Mouse (Mus musculus) kidney, embryonic 14.5 days (tissue): ENCODE measurements around the gene Ptges3. TPM values are rescaled to one million over a fixed set of nuclear protein-coding genes. Genes with fewer than 3 reads are reported as not detected.

Experiments used
- ATAC-seq: fragments of 200-750 bp; cut with Nextera tagmentation; 2 replicates; pipeline ENCODE4 v1.8.0; 2017; ENCODE audit warnings: moderate number of reproducible peaks, mild to moderate bottlenecking, moderate TSS enrichment, moderate library complexity; ENCODE audit not compliant: low FRiP score, low TSS enrichment
- H3K27ac ChIP-seq: fragments of 300-500 bp; sonication (generic); 2 replicates; pipeline ENCODE4 v1.5.1; 2014; ENCODE audit warnings: low read depth, mild to moderate bottlenecking, low read length, moderate library complexity, mixed read lengths
- H3K27me3 ChIP-seq: fragments of 300-500 bp; sonication (generic); 2 replicates; pipeline ENCODE4 v1.6.1; 2014; ENCODE audit warnings: mild to moderate bottlenecking, low read length; ENCODE audit not compliant: control insufficient read depth, insufficient read depth
- H3K36me3 ChIP-seq: fragments of 300-500 bp; sonication (generic); 2 replicates; pipeline ENCODE4 v1.6.1; 2014; ENCODE audit warnings: low read length, mixed read lengths; ENCODE audit not compliant: control insufficient read depth, insufficient read depth
- H3K4me1 ChIP-seq: fragments of 300-500 bp; sonication (generic); 2 replicates; pipeline ENCODE4 v1.6.1; 2014; ENCODE audit warnings: low read length, mixed read lengths; ENCODE audit not compliant: control insufficient read depth, insufficient read depth
- H3K4me2 ChIP-seq: fragments of 300-500 bp; sonication (generic); replicated peaks from 2 replicates; pipeline ENCODE4 v1.6.1; 2014; ENCODE audit warnings: low read depth, mild to moderate bottlenecking, low read length
- H3K4me3 ChIP-seq: fragments of 300-500 bp; sonication (generic); 2 replicates; pipeline ENCODE4 v1.5.1; 2014; ENCODE audit warnings: mild to moderate bottlenecking, low read length
- H3K9ac ChIP-seq: fragments of 300-500 bp; sonication (generic); 2 replicates; pipeline ENCODE4 v1.6.1; 2014; ENCODE audit warnings: low read depth, mild to moderate bottlenecking, low read length, moderate library complexity
- H3K9me3 ChIP-seq: fragments of 300-500 bp; sonication (generic); 2 replicates; pipeline ENCODE4 v1.6.1; 2016; ENCODE audit warnings: low read length; ENCODE audit not compliant: control insufficient read depth
- WGBS: fragments of 180-500 bp; shearing (Covaris S2); extraction: QIAGEN DNeasy Blood & Tissue Kit; methylation state at CpG from one replicate; pipeline ENCODE4 v1.1.7; 2014; 5-methylcytosine and 5-hydroxymethylcytosine counted together
- polyA plus RNA-seq: library from polyadenylated mRNA; unstranded; fragments of >200 nt; fragmentation: Nextera tagmentation; extraction: Ambion mirVana; gene quantifications from 2 replicates; pipeline ENCODE4 v1.2.1, GENCODE M21; 2014

The Ptges3 gene
- polyA plus RNA-seq, 1 experiment from 2014 or later = 566 TPM

DNA sequence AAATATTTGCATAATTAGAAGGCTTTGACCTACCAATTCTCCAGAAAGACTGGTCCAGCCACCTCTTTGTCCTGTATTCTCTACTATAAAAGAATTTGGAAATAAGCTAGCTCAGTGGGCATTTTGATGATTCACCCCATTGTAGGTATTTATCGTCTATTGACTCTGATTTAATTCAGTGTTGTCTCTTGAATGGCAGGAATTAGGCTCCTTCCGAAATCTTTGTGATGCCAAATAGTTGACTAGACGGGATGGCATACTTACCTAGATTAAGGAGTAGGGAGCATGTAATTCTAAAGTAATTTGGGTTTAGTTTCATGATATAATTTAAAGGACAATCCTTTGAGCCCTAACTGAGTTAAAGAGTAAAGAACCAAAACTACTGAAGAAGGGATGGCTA lies 20.8 kb upstream of the Ptges3 start:
- peak overlapping the region; percentile 23 for H3K4me2 ChIP-seq
- no peak overlapping the region for H3K9ac ChIP-seq
- H3K27ac ChIP-seq = no peak overlapping the region
- 80% methylated on average over 3 of the region's 3 CpGs for WGBS
- peaks cover 41% of the 10 kb centered on the region for H3K36me3 ChIP-seq
- H3K9me3 ChIP-seq = no peaks in the 10 kb centered on the region
- no peaks in the 10 kb centered on the region for H3K27me3 ChIP-seq
- peaks cover 28% of the 10 kb centered on the region for H3K4me1 ChIP-seq
- ATAC-seq = no peak
- H3K4me3 ChIP-seq = peak overlapping the region; percentile 8; the same call in 1 of the 2 replicates

DNA sequence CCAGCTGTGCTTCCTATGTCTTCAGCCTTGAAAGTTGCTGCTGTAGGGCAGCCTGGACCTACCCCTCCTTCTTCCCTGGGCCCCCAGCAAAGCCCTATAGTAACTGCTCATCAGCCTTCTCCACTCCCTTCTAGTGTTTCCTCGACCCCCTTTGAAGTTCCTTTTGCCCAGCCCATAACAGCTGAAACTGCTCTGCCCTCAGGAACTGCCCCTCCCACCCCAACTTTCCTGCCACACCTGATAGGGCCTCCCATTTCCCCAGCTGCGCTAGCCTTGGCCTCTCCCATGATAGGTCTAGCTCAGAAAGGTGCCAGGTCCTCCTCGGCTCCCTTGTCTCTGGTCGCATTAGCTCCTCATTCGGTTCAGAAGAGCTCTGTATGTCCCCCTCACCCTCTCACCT lies 19.6 kb upstream of the Ptges3 start:
- WGBS = 14% methylated on average over 5 of the region's 5 CpGs
- 0 out of 2 replicates have a peak, but pooled peaks have one; percentile 21 for ATAC-seq
- peaks cover 31% of the 10 kb centered on the region for H3K4me1 ChIP-seq
- H3K36me3 ChIP-seq = peaks cover 53% of the 10 kb centered on the region
- no peak overlapping the region for H3K4me3 ChIP-seq
- no peaks in the 10 kb centered on the region for H3K27me3 ChIP-seq
- no peak overlapping the region for H3K9ac ChIP-seq
- no peaks in the 10 kb centered on the region for H3K9me3 ChIP-seq
- no peak overlapping the region for H3K27ac ChIP-seq
- no peak overlapping the region for H3K4me2 ChIP-seq

DNA sequence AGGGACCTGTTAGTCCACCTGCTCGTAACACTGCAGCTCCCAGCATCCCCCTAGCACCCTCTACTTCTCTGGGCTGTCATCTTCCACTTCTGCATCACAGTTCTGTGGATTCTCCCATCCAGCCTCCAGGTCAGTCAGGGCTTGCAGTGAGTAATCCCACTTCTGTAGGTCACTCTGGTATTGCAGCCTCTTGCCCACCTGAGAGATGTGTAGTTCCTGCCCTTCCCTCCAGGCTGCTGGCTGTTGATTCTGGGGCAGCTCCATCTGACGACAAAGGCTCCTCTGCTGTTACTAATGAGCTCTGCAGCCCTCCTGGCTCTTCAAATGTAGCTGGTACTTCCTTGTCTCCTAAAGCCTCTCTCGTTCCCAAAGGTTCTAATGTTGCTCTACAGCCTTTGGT lies 18.9 kb upstream of the Ptges3 start:
- no peak overlapping the region for H3K9ac ChIP-seq
- no peak overlapping the region for H3K4me2 ChIP-seq
- ATAC-seq = no peak
- no peaks in the 10 kb centered on the region for H3K27me3 ChIP-seq
- 65% methylated on average over 3 of the region's 3 CpGs for WGBS
- no peaks in the 10 kb centered on the region for H3K9me3 ChIP-seq
- peaks cover 60% of the 10 kb centered on the region for H3K36me3 ChIP-seq
- H3K4me1 ChIP-seq = peaks cover 31% of the 10 kb centered on the region
- H3K4me3 ChIP-seq = no peak overlapping the region
- no peak overlapping the region for H3K27ac ChIP-seq

DNA sequence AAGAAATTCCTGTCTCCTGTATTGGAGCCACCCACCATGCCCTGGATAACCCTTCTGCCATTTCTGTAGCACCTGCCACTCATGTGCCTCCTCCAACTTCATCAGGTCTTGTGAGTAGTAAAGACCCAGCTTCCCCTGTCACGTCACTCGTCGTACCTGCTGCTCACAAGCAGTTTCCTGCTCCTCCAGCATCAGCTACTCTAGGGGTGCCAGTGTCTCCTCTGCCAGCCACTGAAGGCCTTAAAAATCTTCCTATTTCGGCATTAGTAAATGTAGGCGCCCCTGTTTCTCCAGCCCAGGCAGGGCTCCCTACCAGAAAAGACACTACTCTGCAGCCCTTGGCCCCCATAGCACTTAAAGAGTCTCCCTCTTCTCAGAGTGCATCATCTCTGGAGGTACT lies 18.5 kb upstream of the Ptges3 start:
- H3K9ac ChIP-seq = no peak overlapping the region
- H3K9me3 ChIP-seq = no peaks in the 10 kb centered on the region
- no peak overlapping the region for H3K27ac ChIP-seq
- H3K4me3 ChIP-seq = no peak overlapping the region
- peaks cover 31% of the 10 kb centered on the region for H3K4me1 ChIP-seq
- no peak for ATAC-seq
- WGBS = 85% methylated on average over 5 of the region's 5 CpGs
- no peak overlapping the region for H3K4me2 ChIP-seq
- H3K36me3 ChIP-seq = peaks cover 64% of the 10 kb centered on the region
- no peaks in the 10 kb centered on the region for H3K27me3 ChIP-seq

DNA sequence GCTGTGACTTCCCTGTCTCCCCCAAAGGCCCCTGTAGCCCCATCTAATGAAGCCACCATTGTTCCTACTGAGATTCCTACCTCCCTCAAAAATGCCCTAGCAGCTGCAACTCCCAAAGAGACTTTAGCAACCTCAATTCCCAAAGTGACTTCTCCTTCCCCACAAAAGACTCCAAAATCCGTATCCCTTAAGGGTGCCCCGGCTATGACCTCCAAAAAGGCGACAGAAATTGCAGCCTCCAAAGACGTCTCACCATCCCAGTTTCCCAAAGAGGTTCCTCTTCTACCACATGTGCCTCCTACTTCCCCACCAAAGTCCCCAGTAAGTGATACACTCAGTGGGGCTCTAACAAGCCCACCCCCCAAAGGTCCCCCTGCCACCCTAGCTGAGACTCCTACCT lies 17.1 kb upstream of the Ptges3 start:
- Histone ChIP-seq H3K36me3 (peaks cover 78% of the 10 kb centered on the region), H3K27me3 (no peaks in the 10 kb centered on the region), H3K27ac (no peak overlapping the region), H3K4me2 (no peak overlapping the region), H3K9ac (no peak overlapping the region), H3K9me3 (no peaks in the 10 kb centered on the region), H3K4me3 (no peak overlapping the region), H3K4me1 (peaks cover 31% of the 10 kb centered on the region)
- WGBS = 77% methylated on average over 4 of the region's 4 CpGs
- ATAC-seq = no peak

DNA sequence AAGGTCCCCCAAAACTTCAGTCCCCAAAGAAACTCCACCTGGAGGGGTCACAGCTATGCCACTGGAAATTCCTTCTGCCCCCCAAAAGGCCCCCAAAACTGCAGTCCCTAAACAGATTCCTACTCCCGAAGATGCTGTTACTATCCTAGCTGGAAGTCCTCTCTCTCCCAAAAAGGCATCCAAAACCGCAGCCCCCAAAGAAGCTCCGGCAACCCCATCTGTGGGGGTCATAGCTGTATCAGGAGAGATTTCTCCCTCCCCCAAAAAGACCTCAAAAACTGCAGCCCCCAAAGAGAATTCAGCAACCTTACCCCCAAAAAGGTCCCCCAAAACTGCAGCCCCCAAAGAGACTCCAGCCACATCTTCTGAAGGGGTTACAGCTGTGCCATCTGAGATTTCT lies 16.3 kb upstream of the Ptges3 start:
- no peaks in the 10 kb centered on the region for H3K9me3 ChIP-seq
- H3K4me2 ChIP-seq = no peak overlapping the region
- no peak overlapping the region for H3K9ac ChIP-seq
- no peak overlapping the region for H3K27ac ChIP-seq
- peaks cover 26% of the 10 kb centered on the region for H3K4me1 ChIP-seq
- H3K4me3 ChIP-seq = no peak overlapping the region
- WGBS = 93% methylated on average over 3 of the region's 3 CpGs
- H3K36me3 ChIP-seq = peaks cover 84% of the 10 kb centered on the region
- H3K27me3 ChIP-seq = no peaks in the 10 kb centered on the region
- ATAC-seq = no peak

DNA sequence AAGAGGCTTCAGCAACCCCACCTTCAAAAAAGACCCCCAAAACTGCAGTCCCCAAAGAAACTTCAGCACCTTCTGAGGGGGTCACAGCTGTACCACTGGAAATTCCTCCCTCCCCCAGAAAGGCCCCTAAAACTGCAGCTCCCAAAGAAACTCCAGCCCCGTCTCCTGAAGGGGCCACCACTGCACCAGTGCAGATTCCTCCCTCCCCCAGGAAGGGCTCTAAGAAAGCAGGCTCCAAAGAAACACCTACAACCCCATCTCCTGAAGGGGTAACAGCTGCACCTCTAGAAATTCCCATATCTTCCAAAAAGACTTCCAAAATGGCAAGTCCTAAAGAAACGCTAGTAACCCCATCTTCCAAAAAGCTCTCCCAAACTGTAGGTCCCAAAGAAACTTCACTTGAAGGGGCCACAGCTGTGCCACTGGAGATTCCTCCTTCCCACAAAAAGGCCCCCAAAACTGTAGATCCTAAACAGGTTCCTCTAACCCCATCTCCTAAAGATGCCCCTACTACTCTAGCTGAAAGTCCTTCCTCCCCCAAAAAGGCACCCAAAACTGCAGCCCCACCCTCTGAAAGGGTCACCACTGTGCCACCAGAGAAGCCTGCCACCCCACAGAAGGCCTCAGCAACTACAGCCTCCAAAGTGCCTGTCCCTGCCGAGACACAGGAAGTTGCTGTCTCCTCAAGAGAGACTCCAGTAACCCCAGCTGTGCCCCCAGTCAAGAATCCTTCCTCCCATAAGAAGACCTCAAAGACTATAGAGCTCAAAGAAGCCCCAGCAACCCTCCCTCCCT lies 15.5 kb upstream of the Ptges3 start:
- peaks cover 20% of the 10 kb centered on the region for H3K4me1 ChIP-seq
- H3K36me3 ChIP-seq = peaks cover 91% of the 10 kb centered on the region
- no peak overlapping the region for H3K4me2 ChIP-seq
- H3K9me3 ChIP-seq = no peaks in the 10 kb centered on the region
- no peak overlapping the region for H3K4me3 ChIP-seq
- ATAC-seq = no peak
- no peaks in the 10 kb centered on the region for H3K27me3 ChIP-seq
- no peak overlapping the region for H3K9ac ChIP-seq
- WGBS = 53% methylated on average over 3 of the region's 3 CpGs
- no peak overlapping the region for H3K27ac ChIP-seq

DNA sequence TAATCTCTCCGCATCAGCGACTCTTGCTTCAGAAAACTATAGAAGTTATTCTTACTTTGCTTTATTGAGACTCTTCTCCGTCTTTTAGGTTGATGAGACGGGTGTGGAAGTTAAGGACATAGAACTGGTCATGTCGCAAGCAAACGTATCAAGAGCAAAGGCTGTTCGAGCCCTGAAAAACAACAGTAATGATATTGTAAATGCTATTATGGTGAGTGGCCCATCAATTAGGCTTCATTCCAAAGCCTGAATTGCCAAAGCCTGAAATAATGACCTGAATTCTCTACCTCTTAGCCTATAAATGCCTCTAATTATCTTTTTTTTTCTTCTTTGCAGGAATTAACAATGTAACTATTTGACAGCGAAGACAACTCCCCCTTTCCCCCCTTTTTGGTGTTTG lies 10.6 kb upstream of the Ptges3 start:
- H3K27me3 ChIP-seq = no peaks in the 10 kb centered on the region
- H3K9ac ChIP-seq = no peak overlapping the region
- H3K36me3 ChIP-seq = peaks cover 83% of the 10 kb centered on the region
- 97% methylated on average over 8 of the region's 8 CpGs for WGBS
- H3K9me3 ChIP-seq = no peaks in the 10 kb centered on the region
- no peaks in the 10 kb centered on the region for H3K4me1 ChIP-seq
- no peak overlapping the region for H3K4me2 ChIP-seq
- H3K4me3 ChIP-seq = no peak overlapping the region
- no peak for ATAC-seq
- no peak overlapping the region for H3K27ac ChIP-seq

DNA sequence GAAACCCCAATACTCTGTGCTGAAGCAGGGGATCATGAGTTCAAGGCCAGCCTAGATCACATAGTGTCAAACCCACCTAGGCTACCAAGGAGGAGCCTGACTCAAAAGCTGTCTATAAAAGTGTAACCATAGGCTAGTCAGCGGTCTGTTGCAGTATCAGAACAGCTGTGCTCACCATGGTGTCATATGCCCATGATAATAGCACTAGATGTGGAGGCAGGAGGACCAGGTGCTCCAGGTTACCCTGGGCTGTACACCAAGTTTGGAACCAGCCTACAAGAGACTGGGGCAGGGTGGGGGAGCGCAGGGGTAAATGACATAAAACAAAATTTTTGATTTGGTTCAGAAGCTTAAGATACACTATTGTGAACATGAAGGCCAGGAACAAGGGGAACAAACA lies 9.0 kb upstream of the Ptges3 start:
- 0 out of 2 replicates have a peak, but pooled peaks have one; percentile 30 for ATAC-seq
- H3K27me3 ChIP-seq = no peaks in the 10 kb centered on the region
- H3K9me3 ChIP-seq = no peaks in the 10 kb centered on the region
- H3K9ac ChIP-seq = no peak overlapping the region
- no peak overlapping the region for H3K27ac ChIP-seq
- H3K4me3 ChIP-seq = no peak overlapping the region
- no peaks in the 10 kb centered on the region for H3K4me1 ChIP-seq
- 98% methylated on average over 2 of the region's 2 CpGs for WGBS
- H3K4me2 ChIP-seq = no peak overlapping the region
- H3K36me3 ChIP-seq = peaks cover 68% of the 10 kb centered on the region
